Mouse (Mus musculus): Measurements from ENCODE around the gene A930004D18Rik. TPM values are rescaled to one million over a fixed set of nuclear protein-coding genes. Genes with fewer than 3 reads are reported as not detected.

The A930004D18Rik gene
- polyA plus RNA-seq, 1 experiment from 2014 or later = 9.4 TPM

DNA sequence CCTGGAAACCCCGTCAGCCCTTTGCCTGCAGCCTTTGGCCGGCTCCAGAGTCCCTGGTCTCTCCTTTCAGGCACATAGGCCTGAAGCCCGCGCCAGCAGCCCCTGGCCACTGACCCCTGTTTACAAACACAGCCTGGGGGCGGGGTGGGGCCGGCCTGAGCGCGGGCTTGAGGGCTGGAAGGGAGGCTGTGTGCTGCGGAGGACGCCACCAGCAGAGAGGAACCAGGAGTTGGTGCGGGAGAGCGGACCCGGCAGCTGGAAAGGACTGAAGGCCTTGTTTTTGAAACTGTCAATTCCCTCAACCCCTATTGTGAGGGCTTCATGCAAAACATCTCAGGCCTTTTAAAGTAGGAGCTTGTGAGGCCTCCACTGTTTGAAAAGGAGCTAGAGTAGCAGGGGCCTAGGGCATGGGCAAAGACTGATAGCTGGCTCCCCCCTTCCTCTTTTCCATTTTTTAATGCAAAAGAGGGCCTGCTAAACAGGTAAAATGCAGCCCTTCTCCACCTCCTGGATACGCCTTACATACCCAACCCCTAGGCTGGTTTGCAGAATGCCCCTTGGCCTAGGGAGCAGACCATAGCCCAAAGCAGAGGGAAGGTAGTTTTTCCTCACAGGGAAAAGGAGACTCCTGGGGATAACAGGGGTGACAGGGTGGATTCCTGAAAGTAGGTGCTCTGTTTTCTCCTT, 3.8 kb upstream of the A930004D18Rik start:
- ATAC-seq (ENCODE audit: low FRiP score, low TSS enrichment) = peak; percentile 78
- WGBS = 12% methylated on average over 14 of the region's 14 CpGs
- H3K27ac ChIP-seq (ENCODE audit: low read depth, low read length) = peak overlapping the region; percentile 92
- H3K36me3 ChIP-seq (ENCODE audit: control insufficient read depth, insufficient read depth, low read length) = no peaks in the 10 kb centered on the region
- H3K4me1 ChIP-seq (ENCODE audit: control insufficient read depth, insufficient read depth, low read length) = peaks cover 55% of the 10 kb centered on the region
- no peaks in the 10 kb centered on the region for H3K27me3 ChIP-seq (ENCODE audit: control insufficient read depth, insufficient read depth, low read length)
- peak overlapping the region; percentile 19 for H3K4me3 ChIP-seq (ENCODE audit: low read length)
- H3K9ac ChIP-seq (ENCODE audit: low read depth, low read length) = peak overlapping the region; percentile 54
- H3K4me2 ChIP-seq (replicated peaks; ENCODE audit: low read depth, low read length) = peak overlapping the region; percentile 41
- H3K9me3 ChIP-seq (ENCODE audit: control insufficient read depth, low read length) = no peaks in the 10 kb centered on the region

DNA sequence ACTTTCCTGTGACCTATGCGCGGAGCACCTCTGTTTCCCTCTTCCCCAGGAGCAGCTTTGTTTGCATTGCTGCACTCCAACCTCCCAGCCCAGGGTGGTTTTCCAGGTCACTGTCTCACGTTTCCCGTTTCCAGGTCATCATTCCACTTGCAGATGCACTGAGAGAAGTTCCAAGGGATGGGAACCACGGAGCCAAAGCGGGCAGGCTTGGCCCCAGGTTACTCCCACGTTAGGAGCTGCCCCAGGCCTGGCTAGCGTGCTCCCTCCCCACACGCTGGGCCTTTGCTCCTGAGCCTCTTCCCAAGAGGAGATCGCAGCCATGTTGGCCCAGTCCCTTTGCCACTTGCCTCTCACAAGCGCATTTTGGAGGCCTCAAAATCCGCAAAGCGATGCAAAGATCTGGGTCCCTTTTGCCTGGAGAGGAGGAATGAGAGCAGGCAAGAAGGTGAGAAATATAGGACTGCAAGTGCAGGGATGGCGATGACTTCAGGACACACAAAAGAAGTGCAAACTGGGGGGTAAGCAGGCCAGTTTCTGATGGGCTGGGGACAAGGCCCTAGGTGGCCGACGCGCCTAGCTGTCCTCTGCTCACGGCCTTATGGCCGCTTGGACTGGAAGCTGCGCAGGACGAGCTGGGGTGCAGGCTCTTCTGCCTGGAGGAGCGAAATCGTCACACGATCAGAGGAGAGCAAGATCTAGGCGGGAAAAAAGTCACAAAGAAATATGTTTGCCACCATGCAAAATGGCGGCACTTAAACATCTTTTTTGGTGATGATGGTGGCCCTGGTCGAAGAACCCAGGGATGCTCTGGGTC, 3.0 kb upstream of the A930004D18Rik start:
- Histone ChIP-seq H3K4me1 (ENCODE audit: control insufficient read depth, insufficient read depth, low read length) (peaks cover 55% of the 10 kb centered on the region), H3K27ac (ENCODE audit: low read depth, low read length) (peak overlapping the region; percentile 92), H3K4me2 (replicated peaks; ENCODE audit: low read depth, low read length) (peak overlapping the region; percentile 50), H3K9ac (ENCODE audit: low read depth, low read length) (peak overlapping the region; percentile 54), H3K9me3 (ENCODE audit: control insufficient read depth, low read length) (no peaks in the 10 kb centered on the region), H3K27me3 (ENCODE audit: control insufficient read depth, insufficient read depth, low read length) (no peaks in the 10 kb centered on the region), H3K4me3 (ENCODE audit: low read length) (peak overlapping the region; percentile 19), H3K36me3 (ENCODE audit: control insufficient read depth, insufficient read depth, low read length) (no peaks in the 10 kb centered on the region)
- peak; percentile 76 for ATAC-seq (ENCODE audit: low FRiP score, low TSS enrichment)
- 23% methylated on average over 27 of the region's 27 CpGs for WGBS

DNA sequence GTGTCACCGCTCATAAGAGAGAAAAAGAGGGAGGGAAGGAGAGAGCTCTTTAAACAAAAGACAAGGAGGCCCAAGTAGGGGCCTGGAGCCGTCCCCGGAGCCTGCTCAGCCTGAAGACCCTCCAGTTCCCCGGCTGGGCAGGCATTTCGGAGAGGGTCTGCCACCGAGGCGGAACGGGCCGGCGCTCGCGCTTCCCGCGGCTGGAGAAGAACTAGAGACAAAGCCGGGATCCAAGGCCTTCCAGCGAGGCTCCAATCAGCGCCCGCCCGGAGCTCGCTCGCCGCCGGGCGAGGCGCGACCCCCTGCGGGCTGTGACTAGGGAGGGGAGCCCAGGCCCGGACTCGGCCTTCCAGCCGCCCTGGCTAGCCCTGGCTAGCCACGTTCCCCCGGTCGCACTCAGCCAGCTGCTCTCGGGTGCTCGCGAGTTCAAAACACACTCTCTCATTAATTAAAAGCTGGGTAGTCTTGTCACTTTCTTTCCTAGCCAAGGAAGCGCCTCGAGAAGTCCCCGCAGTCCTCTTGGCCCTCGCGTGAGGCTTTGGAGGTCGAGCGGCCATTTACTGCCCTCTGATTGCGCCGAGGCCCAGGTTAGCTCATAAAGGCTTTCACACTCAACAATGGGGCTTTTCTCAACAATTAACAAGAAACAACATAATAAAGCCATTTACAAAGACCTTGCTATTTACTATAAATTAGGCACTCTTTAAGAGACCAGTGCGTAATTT, 2.2 kb upstream of the A930004D18Rik start:
- 6% methylated on average over 46 of the region's 46 CpGs for WGBS
- Histone ChIP-seq H3K4me2 (replicated peaks; ENCODE audit: low read depth, low read length) (peak overlapping the region; percentile 50), H3K9me3 (ENCODE audit: control insufficient read depth, low read length) (no peaks in the 10 kb centered on the region), H3K27me3 (ENCODE audit: control insufficient read depth, insufficient read depth, low read length) (no peaks in the 10 kb centered on the region), H3K4me1 (ENCODE audit: control insufficient read depth, insufficient read depth, low read length) (peaks cover 55% of the 10 kb centered on the region), H3K9ac (ENCODE audit: low read depth, low read length) (peak overlapping the region; percentile 73), H3K4me3 (ENCODE audit: low read length) (peak overlapping the region; percentile 20), H3K27ac (ENCODE audit: low read depth, low read length) (peak overlapping the region; percentile 92), H3K36me3 (ENCODE audit: control insufficient read depth, insufficient read depth, low read length) (no peaks in the 10 kb centered on the region)
- peak; percentile 62 for ATAC-seq (ENCODE audit: low FRiP score, low TSS enrichment)

DNA sequence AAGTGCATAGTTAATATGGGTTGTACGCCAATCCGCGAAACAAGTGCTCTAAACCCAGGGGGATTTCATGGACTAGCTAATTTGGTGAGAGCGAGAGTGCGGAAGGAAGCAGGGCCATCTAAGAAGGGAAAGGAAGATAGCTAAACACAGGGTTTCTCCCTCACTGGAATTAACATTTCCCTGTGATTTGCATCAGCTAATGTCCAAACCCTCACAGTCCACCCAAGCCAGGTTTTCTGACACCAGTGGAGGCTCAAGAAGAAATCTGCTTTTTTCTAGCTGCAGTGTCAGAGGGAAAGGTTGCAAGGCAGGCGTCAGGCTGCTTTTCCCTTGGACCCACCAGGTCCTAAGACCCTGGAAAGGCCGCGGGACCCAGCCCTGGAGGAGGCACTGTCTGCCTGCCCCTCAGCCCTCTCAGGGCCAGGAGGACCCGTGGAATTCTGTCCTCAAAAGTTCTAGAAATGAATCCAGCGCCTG, 1.4 kb upstream of the A930004D18Rik start:
- H3K27ac ChIP-seq (ENCODE audit: low read depth, low read length) = peak overlapping the region; percentile 92
- no peak overlapping the region for H3K4me2 ChIP-seq (replicated peaks; ENCODE audit: low read depth, low read length)
- no peak overlapping the region for H3K4me3 ChIP-seq (ENCODE audit: low read length)

DNA sequence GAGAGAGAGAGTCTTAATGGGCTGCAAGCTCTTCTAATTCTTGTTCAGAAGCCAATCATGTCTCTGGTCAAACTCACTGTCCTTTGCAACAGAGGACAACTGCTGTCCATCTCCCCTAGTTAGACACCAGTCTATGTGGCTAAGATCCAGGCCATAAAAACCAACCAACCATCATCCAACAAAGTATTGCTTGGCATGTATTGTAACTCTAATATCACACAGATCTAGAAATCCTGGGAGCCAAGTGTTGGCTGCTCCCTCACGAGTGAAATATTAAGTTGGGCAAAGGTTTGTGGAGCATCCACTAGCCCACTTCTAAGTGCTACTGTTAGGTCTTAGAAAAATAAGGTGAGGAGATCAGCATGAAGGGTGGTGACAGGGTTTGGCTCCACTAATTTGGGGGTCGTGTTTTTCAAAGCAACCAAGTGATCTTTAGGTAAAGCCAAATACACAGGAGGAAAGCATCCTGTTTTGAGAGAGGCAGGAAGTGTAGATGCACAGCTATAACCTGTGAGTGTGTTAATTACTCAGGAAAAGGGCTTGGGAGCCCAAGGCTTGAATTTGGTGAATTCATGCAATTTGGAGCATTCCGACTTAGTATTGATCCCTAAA, 710 bp upstream of the A930004D18Rik start:
- Histone ChIP-seq H3K27ac (ENCODE audit: low read depth, low read length) (no peak overlapping the region; the same call in 1 of the 2 replicates), H3K4me2 (replicated peaks; ENCODE audit: low read depth, low read length) (no peak overlapping the region), H3K9ac (ENCODE audit: low read depth, low read length) (no peak overlapping the region), H3K4me1 (ENCODE audit: control insufficient read depth, insufficient read depth, low read length) (peaks cover 57% of the 10 kb centered on the region), H3K9me3 (ENCODE audit: control insufficient read depth, low read length) (no peaks in the 10 kb centered on the region), H3K36me3 (ENCODE audit: control insufficient read depth, insufficient read depth, low read length) (no peaks in the 10 kb centered on the region), H3K4me3 (ENCODE audit: low read length) (no peak overlapping the region), H3K27me3 (ENCODE audit: control insufficient read depth, insufficient read depth, low read length) (no peaks in the 10 kb centered on the region)
- no peak for ATAC-seq (ENCODE audit: low FRiP score, low TSS enrichment)
- WGBS = 40% methylated on average over 3 of the region's 3 CpGs

More for the DNA sequence above, 1.4 kb upstream of the A930004D18Rik start:
- H3K36me3 ChIP-seq (ENCODE audit: control insufficient read depth, insufficient read depth, low read length) = no peaks in the 10 kb centered on the region
- no peaks in the 10 kb centered on the region for H3K27me3 ChIP-seq (ENCODE audit: control insufficient read depth, insufficient read depth, low read length)
- no peaks in the 10 kb centered on the region for H3K9me3 ChIP-seq (ENCODE audit: control insufficient read depth, low read length)
- peak overlapping the region; percentile 73; the same call in 1 of the 2 replicates for H3K9ac ChIP-seq (ENCODE audit: low read depth, low read length)
- WGBS = 45% methylated on average over 10 of the region's 10 CpGs
- ATAC-seq (ENCODE audit: low FRiP score, low TSS enrichment) = no peak
- peaks cover 57% of the 10 kb centered on the region for H3K4me1 ChIP-seq (ENCODE audit: control insufficient read depth, insufficient read depth, low read length)

DNA sequence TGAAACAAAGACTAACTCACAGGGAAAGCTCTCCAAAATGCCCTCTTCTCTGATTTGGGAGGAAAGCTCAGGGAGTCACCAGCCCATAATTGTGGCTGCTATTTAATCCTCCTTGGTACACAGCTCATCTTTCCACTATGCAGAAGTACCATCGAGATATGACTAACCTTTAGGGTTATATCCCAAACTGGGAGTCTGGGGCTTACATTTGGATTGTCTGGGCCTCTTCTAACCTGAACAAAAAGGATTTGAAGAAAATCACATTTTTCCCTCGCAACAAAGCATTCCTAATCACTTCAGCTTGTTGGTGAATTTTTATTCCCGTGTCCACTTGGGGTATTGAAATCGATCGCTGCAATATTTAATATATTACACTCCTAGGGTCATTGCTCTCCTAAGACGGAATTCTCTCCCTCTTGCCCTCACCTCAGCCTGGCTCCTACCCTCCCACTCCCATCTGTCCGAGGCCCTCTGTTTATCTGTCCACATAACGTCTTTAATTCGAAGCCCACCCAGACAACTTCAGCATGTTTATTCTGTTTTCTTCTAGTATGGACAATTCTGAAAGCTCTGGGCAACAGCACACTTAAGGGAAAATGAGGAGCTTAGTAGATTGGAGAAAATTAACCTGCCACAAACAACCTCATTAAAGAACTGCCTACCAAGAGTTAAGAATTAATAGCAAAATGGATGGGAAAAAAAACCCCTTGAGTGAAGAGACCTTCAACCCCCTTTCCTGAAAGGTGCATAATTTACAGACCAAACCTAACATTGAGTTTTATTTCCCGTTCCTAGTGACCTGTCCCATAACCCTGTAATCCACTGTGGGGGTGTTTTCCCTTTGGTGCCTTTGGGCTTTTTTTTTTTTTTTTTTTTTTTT, 2.9 kb downstream of the A930004D18Rik start:
- Histone ChIP-seq H3K4me3 (ENCODE audit: low read length) (no peak overlapping the region), H3K4me2 (replicated peaks; ENCODE audit: low read depth, low read length) (no peak overlapping the region), H3K9ac (ENCODE audit: low read depth, low read length) (no peak overlapping the region), H3K9me3 (ENCODE audit: control insufficient read depth, low read length) (no peaks in the 10 kb centered on the region), H3K27me3 (ENCODE audit: control insufficient read depth, insufficient read depth, low read length) (no peaks in the 10 kb centered on the region), H3K36me3 (ENCODE audit: control insufficient read depth, insufficient read depth, low read length) (no peaks in the 10 kb centered on the region), H3K27ac (ENCODE audit: low read depth, low read length) (no peak overlapping the region; the same call in 1 of the 2 replicates), H3K4me1 (ENCODE audit: control insufficient read depth, insufficient read depth, low read length) (peaks cover 47% of the 10 kb centered on the region)
- ATAC-seq (ENCODE audit: low FRiP score, low TSS enrichment) = no peak
- 32% methylated on average over 10 of the region's 10 CpGs for WGBS

DNA sequence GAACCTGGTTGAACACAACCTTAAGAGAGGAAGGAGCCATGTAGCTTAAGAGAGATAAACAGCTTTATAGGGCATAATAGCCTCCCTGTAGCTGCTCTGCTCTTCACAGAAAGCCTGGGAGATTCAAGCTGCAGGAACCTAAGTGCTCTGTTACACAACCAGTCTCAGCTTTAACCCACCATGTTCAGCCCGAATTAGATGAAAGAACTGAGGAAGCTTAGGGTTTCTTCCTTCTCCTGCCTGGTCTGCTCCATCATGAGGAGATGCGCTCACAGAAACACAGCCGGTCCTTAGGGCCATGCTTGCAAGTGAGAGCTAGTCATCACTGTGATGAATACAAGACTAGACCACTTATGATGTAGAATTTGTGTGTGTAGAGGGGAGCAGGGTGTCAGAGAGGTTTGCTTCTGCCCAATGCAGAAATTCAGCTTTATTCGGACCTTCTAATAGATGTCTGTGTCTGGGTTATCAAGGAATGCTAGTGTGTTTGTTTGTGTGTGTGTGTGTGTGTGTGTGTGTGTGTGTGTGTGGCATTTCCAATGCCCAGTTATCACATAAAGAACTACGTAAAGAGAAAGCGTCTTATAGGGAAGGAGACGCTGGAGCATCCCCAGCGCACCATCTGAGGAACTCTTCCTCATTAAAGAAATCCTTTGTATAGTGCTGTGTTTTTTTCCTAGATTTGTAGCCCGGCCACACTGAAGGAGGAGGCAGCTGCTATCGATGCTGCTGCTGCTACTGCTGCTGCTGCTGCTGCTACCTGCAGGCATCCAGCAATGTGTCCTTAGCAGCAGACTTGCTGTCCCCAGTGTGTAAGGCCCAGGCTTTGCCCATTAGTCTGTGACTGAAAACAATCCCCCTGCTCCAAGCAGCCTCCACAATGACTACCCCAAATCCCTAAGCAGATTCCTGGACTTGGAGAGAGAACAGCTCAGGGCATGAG, 4.1 kb downstream of the A930004D18Rik start:
- Histone ChIP-seq H3K9me3 (ENCODE audit: control insufficient read depth, low read length) (no peaks in the 10 kb centered on the region), H3K27ac (ENCODE audit: low read depth, low read length) (0 out of 2 replicates have a peak overlapping the region, but pooled peaks have one; percentile 12), H3K9ac (ENCODE audit: low read depth, low read length) (0 out of 2 replicates have a peak overlapping the region, but pooled peaks have one; percentile 35), H3K4me3 (ENCODE audit: low read length) (no peak overlapping the region), H3K27me3 (ENCODE audit: control insufficient read depth, insufficient read depth, low read length) (no peaks in the 10 kb centered on the region), H3K36me3 (ENCODE audit: control insufficient read depth, insufficient read depth, low read length) (no peaks in the 10 kb centered on the region), H3K4me2 (replicated peaks; ENCODE audit: low read depth, low read length) (no peak overlapping the region), H3K4me1 (ENCODE audit: control insufficient read depth, insufficient read depth, low read length) (peaks cover 36% of the 10 kb centered on the region)
- ATAC-seq (ENCODE audit: low FRiP score, low TSS enrichment) = no peak
- WGBS = 58% methylated on average over 10 of the region's 10 CpGs
